8 mouse cellular contexts compared by ENCODE assay signal in genomic region chr13:48966851-48967821, GRCm38 (mm10). TPM values are rescaled to one million over a fixed set of nuclear protein-coding genes. Genes with fewer than 3 reads are reported as not detected.
A peak's percentile ranks its signal among the peaks of the same experiment; 100 is the strongest.
DNase-seq lines count a peak whose midpoint lies in the region; ATAC-seq and TF ChIP-seq lines count a peak whose summit lies in the region.

No protein-coding gene starts in this region.

- no peaks in the 10 kb centered on the region for H3K27me3 ChIP-seq in intestine, embryonic 14.5 days (replicated peaks; ENCODE audit: control insufficient read depth, insufficient read depth, low read length)
- no peaks in the 10 kb centered on the region for H3K27me3 ChIP-seq in midbrain, embryonic 10.5 days (ENCODE audit: low read depth, poor library complexity, severe bottlenecking)
- no peaks in the 10 kb centered on the region for H3K27me3 ChIP-seq in small intestine, adult 2 months (ENCODE audit: control insufficient read depth, insufficient read depth, low read length)

- DNase-seq in lung, adult 18-20 months, result peak; percentile 50 to 54
- no peak for DNase-seq in lung, postnatal 25 days (ENCODE audit: low spot score)
- peak; percentile 58 for DNase-seq in embryo, embryonic 11 days
- DNase-seq in gastrocnemius, postnatal 25 days, result peak; percentile 57
- peak; percentile 81 for DNase-seq in intestine, embryonic 14.5 days (ENCODE audit: low spot score)
- DNase-seq in left cerebral cortex, postnatal 25 days (ENCODE audit: low spot score in 2 of 2), result peak; percentile 57 to 61
- DNase-seq in midbrain, embryonic 10.5 days (ENCODE audit: low spot score), result peak; percentile 74

- H3K4me2 ChIP-seq in intestine, embryonic 14.5 days (ENCODE audit: low read length), result peak overlapping the region; percentile 98

- no peak for TF ChIP-seq CTCF in small intestine, adult 2 months (IDR thresholded peaks at IDR 0.05; ENCODE audit: extremely low read depth, insufficient read length, insufficient replicate concordance, low read depth, low read length)

- H3K4me3 ChIP-seq in intestine, embryonic 14.5 days (ENCODE audit: low read depth, low read length), result peak overlapping the region; percentile 97
- peak overlapping the region; percentile 96 for H3K4me3 ChIP-seq in midbrain, embryonic 10.5 days
- peak overlapping the region; percentile 80 for H3K4me3 ChIP-seq in small intestine, adult 2 months (ENCODE audit: low read depth, low read length)

- H3K4me1 ChIP-seq in intestine, embryonic 14.5 days (replicated peaks; ENCODE audit: control insufficient read depth, insufficient read depth, low read length), result peaks cover 31% of the 10 kb centered on the region
- H3K4me1 ChIP-seq in midbrain, embryonic 10.5 days, result peaks cover 72% of the 10 kb centered on the region
- H3K4me1 ChIP-seq in small intestine, adult 2 months (ENCODE audit: control insufficient read depth, insufficient read depth, insufficient read length, low read length), result peaks cover 22% of the 10 kb centered on the region

- H3K9me3 ChIP-seq in intestine, embryonic 14.5 days (ENCODE audit: control insufficient read depth, low read length), result no peaks in the 10 kb centered on the region
- no peaks in the 10 kb centered on the region for H3K9me3 ChIP-seq in midbrain, embryonic 10.5 days (replicated peaks)

- peak overlapping the region; percentile 96 for H3K27ac ChIP-seq in intestine, embryonic 14.5 days (ENCODE audit: low read depth)
- H3K27ac ChIP-seq in midbrain, embryonic 10.5 days (replicated peaks), result peak overlapping the region; percentile 97
- H3K27ac ChIP-seq in small intestine, adult 2 months (ENCODE audit: insufficient read depth, low read depth, low read length), result peak overlapping the region; percentile 96

- 1% methylated on average over 56 of the region's 58 CpGs for WGBS in intestine, embryonic 14.5 days
- 1% methylated on average over 58 of the region's 58 CpGs for WGBS in midbrain, embryonic 10.5 days
- WGBS in small intestine, adult 2 months, result under 1% methylated on average over 58 of the region's 58 CpGs

- no peak for TF ChIP-seq POLR2A in small intestine, adult 2 months (IDR thresholded peaks at IDR 0.05; ENCODE audit: low read depth, low read length)

- peak; percentile 9 for ATAC-seq in intestine, embryonic 14.5 days (replicated peaks; ENCODE audit: low FRiP score, low TSS enrichment, low read depth)

- intact Hi-C loops in left cerebral cortex, postnatal 25 days (cut with DNase I), result loop anchor here (2.0 to 5.0 kb wide), 2 partner anchors 88 to 180 kb away; partner anchors contain the start of gene Wnk2

- peak overlapping the region; percentile 91 for H3K9ac ChIP-seq in intestine, embryonic 14.5 days (ENCODE audit: low read length)

- H3K36me3 ChIP-seq in intestine, embryonic 14.5 days (ENCODE audit: control insufficient read depth, insufficient read depth, low read length), result no peaks in the 10 kb centered on the region
- H3K36me3 ChIP-seq in midbrain, embryonic 10.5 days, result peaks cover 10% of the 10 kb centered on the region; the same call in 1 of the 2 replicates
- H3K36me3 ChIP-seq in small intestine, adult 2 months (ENCODE audit: control insufficient read depth, insufficient read depth, low read length), result no peaks in the 10 kb centered on the region; the same call in 1 of the 2 replicates

RNA-seq across cellular contexts. Expression of gene Fam120a, which starts 0.7 kb away (rescaled TPM):
- total RNA-seq in gastrocnemius, postnatal 25 days (2021), result 100 to 1,000 TPM in 1 of 2 experiments, 10 to 100 TPM in 1; 99.0 to 102 TPM
- polyA plus RNA-seq in intestine, embryonic 14.5 days (2014; fragmentation: Nextera tagmentation; extraction: Ambion mirVana), result 43.0 and 43.8 TPM in 2 replicates
- total RNA-seq in left cerebral cortex, postnatal 25 days (2021), result 100 to 1,000 TPM; 117 to 123 TPM
- 13.7 and 14.0 TPM in 2 replicates for polyA plus RNA-seq in midbrain, embryonic 10.5 days (2016; fragmentation: Nextera tagmentation; extraction: Ambion mirVana)
- polyA plus RNA-seq in small intestine, adult 2 months (2012; rRNA removed), result 56.5 and 80.1 TPM in 2 replicates
